Mouse (Mus musculus): ENCODE results near the gene Yars.
"Not testable (repeated sequence)": the region's sequence is repeated elsewhere in the genome, so short reads cannot be mapped to it uniquely, and the experiment has no call there.

The Yars gene

DNA sequence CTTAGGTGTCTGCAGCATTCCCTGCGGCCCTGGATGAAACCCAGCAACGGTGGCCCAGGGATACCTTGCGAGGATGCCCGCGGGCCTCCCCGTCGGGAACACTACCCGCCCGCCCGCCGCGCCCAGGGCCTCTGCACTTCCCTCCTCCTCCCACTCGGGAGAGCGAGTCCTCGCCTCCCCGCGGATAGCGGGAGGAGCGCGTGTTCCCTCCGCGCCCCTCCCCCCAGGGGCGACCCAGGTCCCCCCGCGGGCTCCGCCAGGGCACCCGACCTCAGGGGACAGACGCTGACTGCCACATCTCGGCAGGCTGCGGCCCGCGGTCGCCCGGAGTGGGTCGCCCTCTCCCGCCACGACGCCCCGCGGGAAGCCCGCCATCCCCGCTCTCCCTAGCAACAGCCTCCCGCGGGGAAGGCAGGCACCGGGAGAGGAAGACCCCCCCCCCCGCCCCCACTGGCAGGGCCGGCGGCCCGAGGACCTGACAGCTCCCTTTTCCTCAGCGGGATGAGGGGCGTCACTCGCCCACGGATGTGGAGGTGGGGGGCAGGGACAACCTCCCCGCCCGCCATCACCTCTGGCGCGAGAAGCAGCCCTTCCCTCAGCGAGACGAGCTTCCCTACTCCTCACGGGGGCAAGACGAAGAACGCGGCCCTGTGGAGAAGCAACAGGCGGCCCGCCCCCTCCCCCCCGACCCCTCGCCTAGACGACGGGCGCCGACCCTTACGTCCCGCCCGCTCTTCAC lies 588 bp upstream of the Yars start:
- DNase-seq (ENCODE audit: low read depth, low spot score) = peak; percentile 85

DNA sequence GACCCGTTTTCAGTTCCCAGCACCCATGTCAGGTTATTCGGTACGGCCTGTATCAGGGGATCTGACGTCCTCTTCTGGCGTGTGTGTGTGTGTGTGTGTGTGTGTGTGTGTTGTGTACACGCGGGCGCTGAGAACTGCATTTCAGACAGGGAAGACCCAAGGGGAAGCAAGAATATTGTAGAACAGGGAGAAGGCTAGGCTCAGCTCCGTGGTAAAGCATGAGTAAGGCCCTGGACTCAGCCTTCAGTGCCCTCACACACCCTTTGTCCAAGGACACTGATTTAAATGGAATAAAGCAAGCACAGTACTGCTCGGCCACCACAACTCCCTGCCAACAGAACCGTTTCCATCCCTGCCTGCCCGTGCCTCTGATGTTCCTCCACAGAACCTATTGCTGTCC lies 978 bp downstream of the Yars start:
- DNase-seq (ENCODE audit: low read depth, low spot score) = no peak

DNA sequence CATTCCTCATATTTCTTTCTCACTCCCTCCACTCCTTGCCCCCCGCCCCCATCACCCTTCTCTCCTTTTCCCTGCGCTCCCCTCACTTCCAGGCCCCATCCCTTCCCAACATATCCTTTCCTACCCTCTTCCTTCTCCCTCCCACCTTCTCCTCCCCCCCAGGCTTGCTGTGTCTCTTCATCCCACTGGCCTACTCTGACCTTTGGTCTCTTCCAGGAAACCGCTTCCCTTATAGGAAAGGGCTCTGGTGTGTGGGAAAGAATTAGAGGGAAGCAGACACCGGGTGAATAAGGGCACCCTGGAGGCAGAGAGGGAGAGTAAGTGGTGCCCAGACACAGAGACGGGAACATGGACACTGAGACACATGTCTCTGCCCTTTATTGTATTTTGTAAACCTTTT lies 2.1 kb downstream of the Yars start:
- DNase-seq (ENCODE audit: low read depth, low spot score) = no peak

DNA sequence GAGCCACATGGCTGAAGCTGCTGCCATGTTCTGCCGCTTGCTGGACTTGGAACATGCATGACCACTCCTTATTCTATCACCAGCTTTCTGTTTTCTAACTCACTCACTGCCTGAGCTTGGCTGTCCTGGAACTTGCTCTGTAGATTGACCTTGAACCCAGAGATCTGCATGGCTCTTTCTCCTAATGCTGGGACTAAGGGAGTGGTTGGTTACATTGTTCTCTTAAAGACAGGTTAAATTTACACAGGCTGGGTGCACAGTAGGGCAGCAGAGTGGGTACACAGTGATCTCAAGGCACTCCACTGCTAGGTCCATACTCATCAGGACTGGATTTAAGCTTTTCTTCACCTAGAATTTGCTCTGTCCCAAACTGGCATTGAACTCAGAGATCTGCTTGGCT lies 4.7 kb downstream of the Yars start:
- DNase-seq (ENCODE audit: low read depth, low spot score) = peak; percentile 68

DNA sequence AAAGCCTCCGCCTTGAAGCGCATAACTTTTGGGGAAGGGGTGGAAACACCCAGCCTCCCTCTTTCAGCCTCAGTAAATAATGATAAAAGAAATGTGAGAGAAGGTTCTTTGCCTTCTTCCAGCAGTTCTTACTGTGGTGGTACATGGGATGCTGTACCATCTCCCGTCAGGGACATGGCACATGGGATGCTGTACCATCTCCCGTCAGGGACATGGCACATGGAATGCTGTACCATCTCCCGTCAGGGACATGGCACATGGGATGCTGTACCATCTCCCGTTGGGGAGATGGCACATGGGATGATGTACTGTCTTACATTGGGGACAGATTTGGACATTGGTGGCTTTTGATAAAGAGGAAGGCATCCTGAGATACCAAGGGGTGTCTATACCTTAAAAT lies 8.0 kb downstream of the Yars start:
- no peak for DNase-seq (ENCODE audit: low read depth, low spot score)

DNA sequence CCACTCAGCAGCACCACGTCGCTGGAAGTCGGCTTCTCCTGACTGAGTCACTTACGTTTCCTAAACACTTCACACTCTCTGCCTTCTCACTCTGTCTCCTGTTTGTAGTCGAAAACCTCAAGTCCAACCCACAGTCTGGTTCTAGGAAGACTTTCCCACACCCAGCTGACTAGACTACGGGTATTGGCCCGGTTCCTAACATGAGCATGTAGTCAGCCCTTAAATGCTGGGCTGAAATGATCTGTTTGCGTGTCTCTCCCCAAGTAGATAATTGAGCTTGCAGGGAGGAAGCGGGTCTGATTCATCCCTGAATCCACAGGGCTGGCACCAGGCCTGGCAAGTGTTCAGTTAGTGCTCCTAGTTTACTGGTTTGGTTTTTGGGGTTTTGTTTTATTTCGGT lies 15.1 kb downstream of the Yars start:
- DNase-seq (ENCODE audit: low read depth, low spot score) = no peak

DNA sequence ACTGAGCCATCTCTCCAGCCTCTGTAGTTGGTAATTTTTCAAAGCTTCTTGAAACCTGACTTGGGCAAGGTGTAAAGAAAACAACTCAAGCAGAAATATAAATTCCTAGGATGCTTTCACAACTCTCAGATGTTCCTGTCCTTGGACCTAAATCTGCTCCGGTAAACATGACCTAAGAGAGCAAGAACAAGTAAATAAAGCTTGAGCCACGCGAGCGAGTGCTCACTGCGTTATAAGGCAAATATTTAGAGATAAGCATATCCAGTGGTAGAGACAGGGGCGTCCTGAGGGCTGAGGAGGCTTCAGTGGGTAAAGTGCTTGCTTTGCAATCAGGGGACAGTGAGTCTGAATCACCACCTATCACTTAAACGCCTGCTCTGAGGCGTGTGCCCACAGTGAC lies 17.2 kb downstream of the Yars start:
- DNase-seq (ENCODE audit: low read depth, low spot score) = no peak

DNA sequence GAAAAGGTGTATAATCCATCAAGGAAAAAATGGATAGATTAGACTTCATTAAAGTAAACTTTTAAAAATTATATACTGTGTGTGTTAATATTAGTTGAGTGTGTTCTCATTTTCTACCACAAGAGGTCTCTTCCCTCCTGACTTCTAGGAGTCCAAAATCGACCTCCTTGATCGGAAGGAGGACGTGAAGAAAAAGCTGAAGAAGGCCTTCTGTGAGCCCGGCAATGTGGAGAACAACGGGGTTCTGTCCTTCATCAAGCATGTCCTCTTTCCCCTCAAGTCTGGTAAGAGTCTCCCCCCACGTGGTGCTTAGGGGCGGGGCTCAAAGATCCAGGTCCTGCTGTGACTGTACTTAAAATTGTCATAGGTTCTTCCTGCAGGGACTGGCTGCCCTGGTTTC lies 19.9 kb downstream of the Yars start:
- peak; percentile 70 for DNase-seq (ENCODE audit: low read depth, low spot score)

DNA sequence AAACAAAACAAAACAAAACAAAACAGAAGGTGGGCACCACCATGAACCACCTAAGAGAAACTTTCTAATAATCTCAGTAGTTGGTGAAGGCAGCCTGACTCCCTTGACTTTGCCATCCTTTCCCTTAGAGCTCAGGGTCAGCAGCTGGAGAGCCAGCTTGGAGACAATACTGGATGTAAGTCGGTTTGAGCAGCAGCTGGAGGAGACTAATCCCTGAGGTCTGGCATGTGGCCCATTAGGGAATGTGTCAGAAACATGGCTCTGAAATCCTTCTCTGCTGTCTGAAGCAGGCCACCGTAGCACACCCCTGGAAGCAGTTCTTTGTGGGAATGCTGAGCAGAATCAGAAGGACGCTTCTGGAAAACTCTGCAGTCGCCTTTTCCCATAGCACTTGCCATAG lies 21.9 kb downstream of the Yars start:
- no peak for DNase-seq (ENCODE audit: low read depth, low spot score)

DNA sequence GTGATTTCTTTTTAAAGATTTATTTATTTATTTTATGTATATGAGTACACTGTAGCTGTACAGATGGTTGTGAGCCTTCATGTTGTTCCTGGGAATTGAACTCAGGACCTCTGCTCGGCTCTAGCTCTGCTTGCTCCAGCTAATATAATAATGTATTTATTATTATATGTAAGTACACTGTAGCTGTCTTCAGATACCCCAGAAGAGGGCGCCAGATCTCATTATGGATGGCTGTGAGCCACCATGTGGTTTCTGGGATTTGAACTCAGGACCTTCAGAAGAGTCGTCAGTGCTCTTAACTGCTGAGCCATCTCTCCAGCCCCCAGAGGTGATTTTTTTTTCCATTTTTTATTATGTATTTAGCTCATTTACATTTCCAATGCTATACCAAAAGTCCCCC lies 22.9 kb downstream of the Yars start:
- not testable (repeated sequence) for DNase-seq (ENCODE audit: low read depth, low spot score)

DNA sequence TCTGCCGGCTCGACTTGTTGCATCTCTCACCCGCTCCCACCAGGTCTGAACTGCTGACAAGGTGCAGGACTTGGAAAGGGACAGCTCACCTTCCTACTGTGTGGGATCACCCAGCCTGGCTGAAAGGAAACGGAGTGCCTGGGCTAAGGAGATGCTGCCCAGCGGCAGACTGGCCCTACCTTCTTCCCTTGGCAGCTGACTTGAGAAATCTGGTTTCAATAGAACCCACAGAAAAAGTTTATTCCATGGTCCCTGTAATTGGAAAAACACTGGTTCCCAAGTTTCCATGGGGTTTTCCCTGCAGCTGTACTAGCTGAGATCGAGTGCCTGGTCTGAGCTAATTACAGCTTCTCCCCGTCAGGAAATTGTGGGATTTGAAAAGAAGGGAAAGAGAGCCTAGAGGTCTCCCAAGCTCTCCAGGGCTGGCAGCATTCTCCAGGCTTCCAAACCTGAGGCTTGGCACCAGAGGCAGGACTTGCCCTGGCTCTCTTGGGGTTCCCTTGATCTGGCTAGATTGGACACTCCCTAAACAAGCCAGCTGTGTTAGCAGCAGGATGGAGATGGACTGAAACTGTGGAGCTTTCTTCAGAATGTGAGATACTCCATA lies 29.1 kb downstream of the Yars start:
- DNase-seq (ENCODE audit: low read depth, low spot score) = no peak

DNA sequence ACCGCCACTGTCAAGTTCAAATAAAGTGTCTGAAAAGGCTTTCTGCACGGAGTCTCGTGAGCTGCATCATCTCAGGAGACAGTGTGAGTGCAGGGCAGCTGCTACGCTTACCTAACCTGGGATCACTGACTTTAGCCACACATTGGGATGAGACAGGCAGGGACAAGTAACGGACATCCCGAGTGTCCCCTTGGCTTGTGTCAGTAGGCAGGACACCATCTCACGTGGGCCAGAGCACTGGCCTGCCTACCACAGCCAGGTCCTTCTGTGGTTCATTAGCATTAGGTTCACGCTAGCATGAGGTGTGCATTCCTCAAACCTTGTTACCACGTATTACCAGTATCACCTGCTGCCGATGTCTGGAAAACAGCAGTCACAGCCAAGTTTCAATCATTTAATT lies 29.6 kb downstream of the Yars start:
- no peak for DNase-seq (ENCODE audit: low read depth, low spot score)

DNA sequence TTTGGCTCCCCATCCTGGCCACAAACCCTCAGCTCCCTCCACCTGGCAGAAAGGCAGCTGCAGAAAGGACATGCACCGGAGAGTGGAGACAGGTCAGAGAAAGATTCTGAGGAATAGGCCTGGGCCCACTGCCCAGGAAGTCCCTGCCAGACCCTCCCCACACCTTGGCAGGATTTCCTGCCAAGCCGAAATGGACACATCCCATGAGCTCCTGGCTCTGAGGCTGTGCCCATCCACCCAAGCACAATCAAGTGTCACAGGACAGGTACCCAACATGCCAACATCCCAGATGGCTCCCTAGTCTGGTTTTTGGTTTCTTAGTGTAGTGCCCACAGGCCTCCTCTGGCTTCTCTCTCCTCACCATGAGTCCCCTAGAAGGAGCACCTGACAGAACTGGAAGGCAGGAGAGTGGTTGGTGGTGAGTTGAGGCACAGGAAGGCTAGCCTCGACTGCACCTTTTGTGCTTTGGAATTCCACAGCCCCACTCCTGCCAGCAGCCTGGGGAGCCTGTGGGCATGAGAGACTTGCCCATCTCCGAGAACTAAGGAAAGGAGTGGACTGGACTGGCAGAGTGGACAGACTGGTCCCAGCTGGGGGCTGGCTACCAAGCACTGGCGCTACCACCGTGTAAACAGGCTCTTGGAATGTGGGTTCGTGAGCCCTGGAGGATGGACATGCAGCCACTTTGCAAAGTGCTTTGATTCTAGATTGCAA lies 31.0 kb downstream of the Yars start:
- DNase-seq (ENCODE audit: low read depth, low spot score) = no peak

DNA sequence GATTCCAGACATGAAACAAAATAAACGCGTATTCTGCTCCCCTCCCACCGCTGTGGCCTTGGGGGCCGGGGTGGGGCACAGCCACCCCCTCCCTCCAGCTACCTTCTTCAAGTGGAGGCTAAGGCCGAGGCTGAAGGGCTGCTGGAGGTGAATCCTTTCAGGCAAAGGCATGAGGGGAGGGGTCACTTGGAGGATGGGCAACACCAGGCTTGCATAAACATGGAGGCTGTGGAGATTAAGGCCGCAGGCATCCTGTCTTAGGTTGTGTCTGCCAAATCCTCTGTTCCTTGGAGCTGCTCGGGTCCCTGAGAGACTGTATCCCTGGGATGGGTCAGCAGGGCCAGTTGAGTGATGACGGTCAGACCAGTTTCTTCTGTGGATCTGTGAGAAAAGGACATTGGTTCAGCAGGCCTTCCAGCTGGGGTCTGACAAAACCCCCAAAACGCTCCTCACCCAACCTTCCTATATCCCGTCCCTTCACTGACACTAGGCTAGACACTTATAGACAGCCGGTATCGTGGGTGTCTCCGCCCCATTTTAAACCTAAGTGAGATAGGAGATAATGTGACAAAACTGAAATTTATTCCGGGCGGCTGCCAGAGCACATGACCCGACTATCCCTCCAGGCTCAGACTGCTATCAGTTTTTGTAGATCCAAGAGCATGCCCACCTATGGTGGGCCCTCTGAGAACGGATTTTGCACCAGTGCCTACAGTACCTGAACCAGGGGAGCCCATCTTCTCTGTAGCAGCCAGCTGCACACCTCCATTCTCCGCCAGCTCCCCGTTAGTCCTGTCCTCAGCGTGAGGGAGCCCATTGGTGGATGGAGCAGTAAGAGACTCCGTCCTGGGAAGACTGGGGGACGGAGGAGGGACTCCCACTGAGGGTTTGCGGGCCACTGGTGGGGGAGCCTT lies 31.8 kb downstream of the Yars start:
- DNase-seq (ENCODE audit: low read depth, low spot score) = peak; percentile 68

DNA sequence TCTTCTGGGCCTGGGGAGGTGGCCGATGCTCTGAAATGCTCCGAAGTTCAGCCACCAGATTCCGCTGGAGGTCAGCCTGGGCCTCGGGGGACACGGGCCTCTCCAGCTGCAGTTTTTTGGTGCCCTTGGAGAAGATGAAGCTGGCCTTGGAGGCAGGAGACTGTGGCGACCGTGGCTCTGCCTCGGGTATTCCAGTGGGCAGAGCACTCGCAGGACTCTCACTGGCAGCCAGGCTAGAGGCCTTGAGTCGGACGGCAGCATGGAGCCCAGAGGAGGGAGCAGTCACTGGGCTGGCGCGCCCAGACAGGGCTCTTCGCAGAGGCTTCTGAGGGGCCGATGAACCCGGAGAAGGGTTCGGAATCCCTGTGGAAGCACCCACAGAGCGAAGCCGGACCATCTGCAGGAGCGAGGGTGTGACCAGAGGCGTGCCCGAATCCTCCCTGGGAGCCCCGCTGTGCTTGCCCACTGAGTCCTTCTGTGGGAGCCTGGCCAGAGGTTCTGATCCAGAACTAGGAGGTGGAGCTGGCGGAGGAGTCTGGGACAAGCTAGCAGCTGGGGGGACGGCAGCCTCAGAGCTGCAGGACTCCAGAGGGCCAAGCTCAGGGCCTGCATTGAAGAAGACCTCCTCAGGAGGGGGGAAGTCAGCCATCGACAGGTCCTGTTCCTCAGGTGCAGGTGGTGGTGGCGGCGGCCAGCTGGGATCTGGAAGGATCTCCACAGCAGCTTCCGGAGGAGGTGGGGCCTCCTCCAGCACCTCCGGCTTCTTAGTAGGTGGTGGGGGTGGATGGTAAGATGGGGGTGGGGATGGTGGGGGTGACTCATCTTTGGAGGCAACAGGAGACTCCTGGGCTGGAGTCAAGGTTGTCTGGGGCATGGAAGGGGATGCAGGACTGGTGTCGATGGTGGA lies 32.7 kb downstream of the Yars start:
- DNase-seq (ENCODE audit: low read depth, low spot score) = peak; percentile 66

DNA sequence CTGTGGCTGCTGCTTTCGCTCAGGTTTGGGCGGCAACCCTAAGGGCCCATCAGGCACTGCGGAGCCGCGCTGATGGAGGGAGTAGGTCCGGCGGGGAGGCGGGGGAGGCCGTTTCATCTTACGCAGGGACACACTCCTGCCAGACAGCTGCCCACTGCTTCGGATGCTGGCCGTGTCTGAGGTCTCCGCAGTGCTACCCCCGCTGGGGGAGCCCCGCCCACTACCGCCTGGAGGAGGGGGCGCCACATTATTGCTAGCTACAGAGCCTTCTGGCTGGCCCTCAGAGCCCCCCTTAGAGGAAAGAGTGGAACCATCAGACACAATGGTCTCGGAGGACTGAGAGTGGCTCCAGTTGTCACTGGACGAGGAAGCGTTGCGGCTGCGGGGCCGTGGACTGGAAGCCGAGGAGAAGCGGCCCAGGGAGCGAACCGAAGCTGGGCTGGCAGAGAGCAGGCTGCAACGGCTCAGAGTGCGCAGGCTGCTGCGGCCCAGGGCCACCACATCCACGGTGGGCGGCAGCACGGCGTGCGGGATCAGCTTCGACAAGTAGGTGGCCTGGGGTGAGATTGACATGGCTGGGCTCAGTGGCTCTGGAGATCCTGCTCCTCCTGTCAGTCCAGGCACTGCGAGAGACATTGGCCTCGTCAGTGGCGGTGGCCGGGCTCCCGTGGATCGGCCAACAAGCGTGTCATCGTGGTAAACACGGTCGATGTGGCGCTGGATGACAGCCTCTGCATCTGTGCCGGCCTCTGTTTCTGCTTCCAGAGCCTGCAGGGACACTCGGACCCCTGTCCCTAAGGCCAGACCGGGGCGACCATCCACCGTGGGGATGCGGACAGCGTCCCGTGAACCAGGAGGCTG lies 34.1 kb downstream of the Yars start:
- no peak for DNase-seq (ENCODE audit: low read depth, low spot score)

DNA sequence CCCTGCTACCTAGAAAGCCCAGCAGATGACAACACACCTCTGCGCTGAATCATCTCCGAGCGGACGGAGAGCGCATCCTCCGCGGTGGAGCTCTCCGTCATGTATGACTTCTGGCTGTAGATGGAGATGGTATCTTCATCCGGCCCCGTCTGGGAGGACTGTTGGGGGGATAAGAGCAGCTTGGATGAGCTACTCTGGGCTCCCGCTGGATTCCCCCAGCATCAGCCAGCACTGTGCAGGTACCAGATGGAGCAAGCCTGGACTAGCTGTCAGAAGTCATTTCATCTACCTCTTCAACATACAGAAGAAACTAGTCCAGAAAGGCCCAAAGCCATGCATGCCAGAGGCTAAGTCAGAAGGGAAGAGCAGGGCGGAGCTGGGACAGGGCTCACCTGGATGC lies 35.8 kb downstream of the Yars start:
- no peak for DNase-seq (ENCODE audit: low read depth, low spot score)

DNA sequence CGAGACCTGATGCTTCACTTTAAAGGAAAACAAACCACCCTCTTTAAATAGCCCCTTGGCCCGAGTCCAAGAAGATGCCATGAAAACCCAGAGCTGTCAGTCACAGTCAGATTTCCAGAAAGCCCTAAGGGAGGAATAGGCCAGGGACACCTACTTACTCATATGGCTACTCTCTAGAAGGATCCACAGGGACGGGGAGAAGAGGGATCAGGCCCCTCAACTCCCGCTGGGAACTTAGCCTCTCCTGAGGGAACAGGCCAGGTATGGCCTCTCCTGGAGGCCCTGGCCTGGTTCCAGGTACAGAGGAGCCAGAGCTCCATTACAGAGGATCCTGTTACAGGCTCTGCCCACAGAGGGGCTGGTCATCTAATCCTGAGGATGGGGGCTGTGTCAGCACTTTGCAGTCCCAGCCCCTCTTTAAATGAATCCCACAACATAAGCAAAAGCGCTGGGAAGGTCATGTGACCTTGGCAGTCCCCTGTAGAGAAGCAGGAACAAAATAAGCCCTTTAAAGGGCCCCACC lies 36.9 kb downstream of the Yars start:
- peak; percentile 83 for DNase-seq (ENCODE audit: low read depth, low spot score)

DNA sequence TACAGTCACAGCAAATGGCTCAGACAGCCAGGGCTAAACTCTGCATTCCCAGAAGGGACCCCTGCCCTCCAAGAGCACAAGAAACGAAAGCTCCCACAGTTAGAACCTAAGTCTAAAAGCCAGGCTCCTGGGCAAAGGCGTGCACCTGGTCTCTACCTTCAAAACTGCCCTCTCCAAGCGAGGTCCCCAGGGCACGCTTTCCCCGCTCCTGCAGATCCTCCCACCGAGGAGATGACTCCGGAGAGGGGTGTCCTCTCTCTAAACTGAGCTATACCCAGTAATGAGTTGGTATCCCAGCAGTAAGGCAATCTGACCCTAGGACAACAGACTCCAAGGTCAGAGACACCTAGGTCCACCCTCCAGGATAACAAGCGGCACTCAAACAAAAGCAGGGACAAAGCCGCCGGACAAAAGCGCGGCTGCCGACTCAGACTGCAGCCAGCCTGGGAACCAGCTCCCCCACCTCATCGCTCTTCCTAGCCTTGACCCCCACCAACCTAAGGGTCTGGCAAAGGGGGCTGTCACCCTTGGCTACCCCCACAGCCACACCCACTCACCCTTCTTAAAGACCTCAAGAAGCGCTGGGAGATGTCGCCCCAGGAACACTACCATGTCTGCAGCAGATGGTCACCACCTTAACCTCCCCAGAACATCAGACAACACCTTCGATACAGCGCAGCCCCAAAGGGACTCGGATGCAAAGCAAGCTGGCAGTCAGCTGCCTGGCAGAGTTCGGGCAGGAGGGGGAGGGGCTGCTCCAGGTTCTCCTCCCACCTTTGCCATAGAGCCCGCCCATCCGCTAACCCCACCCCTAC lies 37.8 kb downstream of the Yars start:
- DNase-seq (ENCODE audit: low read depth, low spot score) = peak; percentile 44

Measured in ZHBTc4 (cell line).